Mouse (Mus musculus) spleen, postnatal 36 days (tissue): Measurements from ENCODE around the gene Sapcd1.

Experiments used
- DNase-seq, 2 experiments: peaks; one replicate each; pipeline ENCODE4 v3.0.0; 2022; ENCODE audit warnings: low spot score in 2 of 2, mixed read lengths in 1 of 2

Gene Sapcd1

GRCm38 (mm10) chr17:35027277-35028068, at the start of gene Sapcd1:
Sapcd1 (minus strand) TSS chr17:35028016.
- DNase-seq = peak; percentile 57 to 61

GRCm38 (mm10) chr17:35077285-35077684, 49.5 kb upstream of the Sapcd1 start:
- no peak for DNase-seq

GRCm38 (mm10) chr17:35076507-35077176, 48.8 kb upstream of the Sapcd1 start, which contains the start of gene Ly6g6e:
Ly6g6e (plus strand) TSS chr17:35076902.
- DNase-seq = no peak

GRCm38 (mm10) chr17:35074097-35074496, 46.3 kb upstream of the Sapcd1 start:
- DNase-seq = no peak

GRCm38 (mm10) chr17:35071454-35071853, 43.6 kb upstream of the Sapcd1 start:
- no peak for DNase-seq

GRCm38 (mm10) chr17:35070556-35071229, 42.9 kb upstream of the Sapcd1 start:
- no peak for DNase-seq

GRCm38 (mm10) chr17:35068213-35068914, 40.5 kb upstream of the Sapcd1 start:
- DNase-seq = no peak

GRCm38 (mm10) chr17:35066084-35066483, 38.3 kb upstream of the Sapcd1 start, which contains the start of gene Mpig6b:
Mpig6b (minus strand) TSS chr17:35066184.
- DNase-seq = no peak

- DNase-seq = peak; percentile 35 to 37
Observed at GRCm38 (mm10) chr17:35064951-35065947, 37.4 kb upstream of the Sapcd1 start, which contains the start of gene Ly6g6c. Ly6g6c (plus strand) TSS chr17:35065388.

- no peak for DNase-seq
Observed at GRCm38 (mm10) chr17:35064378-35064877, 36.6 kb upstream of the Sapcd1 start.

GRCm38 (mm10) chr17:35063466-35063865, 35.6 kb upstream of the Sapcd1 start:
- no peak for DNase-seq

- no peak for DNase-seq
Observed at GRCm38 (mm10) chr17:35061299-35061698, 33.5 kb upstream of the Sapcd1 start.

GRCm38 (mm10) chr17:35060737-35061297, 33.0 kb upstream of the Sapcd1 start:
- DNase-seq = no peak

- no peak for DNase-seq
Observed at GRCm38 (mm10) chr17:35060071-35060470, 32.3 kb upstream of the Sapcd1 start.

GRCm38 (mm10) chr17:35058911-35059892, 31.4 kb upstream of the Sapcd1 start, which contains the start of gene Ddah2:
Ddah2 (plus strand) TSS chr17:35059035.
- peak; percentile 78 to 81 for DNase-seq

GRCm38 (mm10) chr17:35058316-35058715, 30.5 kb upstream of the Sapcd1 start:
- no peak for DNase-seq

- no peak for DNase-seq
Observed at GRCm38 (mm10) chr17:35057090-35057489, 29.3 kb upstream of the Sapcd1 start.

GRCm38 (mm10) chr17:35055691-35056495, 28.1 kb upstream of the Sapcd1 start:
- DNase-seq = no peak
